Mouse (Mus musculus) heart, embryonic 14.5 days (tissue): Measurements from ENCODE around the gene Dqx1. TPM values are rescaled to one million over a fixed set of nuclear protein-coding genes. Genes with fewer than 3 reads are reported as not detected.

Experiments used
- ATAC-seq: fragments of 200-750 bp; cut with Nextera tagmentation; 2 replicates; pipeline ENCODE4 v1.8.0; 2017; ENCODE audit warnings: low read depth, moderate TSS enrichment; ENCODE audit not compliant: insufficient number of reproducible peaks, insufficient read depth, low FRiP score
- H3K27ac ChIP-seq, 2 experiments: fragments of 200-500 bp in 1 of 2; fragments of 300-500 bp in 1 of 2; sonication (generic) in 1 of 2; replicated peaks in 1 of 2; 2 replicates each; pipeline ENCODE4 v1.5.1; 2012 to 2014; ENCODE audit warnings: low read depth in 2 of 2, low read length in 2 of 2, control low read depth in 1 of 2, mild to moderate bottlenecking in 1 of 2, mixed read lengths in 1 of 2; ENCODE audit not compliant: control insufficient read depth in 1 of 2, insufficient read depth in 1 of 2
- H3K27me3 ChIP-seq: fragments of 300-500 bp; sonication (generic); 2 replicates; pipeline ENCODE4 v1.6.1; 2014; ENCODE audit warnings: mild to moderate bottlenecking, low read length, control low read depth; ENCODE audit not compliant: control insufficient read depth, insufficient read depth
- H3K36me3 ChIP-seq: fragments of 300-500 bp; sonication (generic); 2 replicates; pipeline ENCODE4 v1.6.1; 2014; ENCODE audit warnings: mild to moderate bottlenecking, control low read depth, low read length, mixed read lengths; ENCODE audit not compliant: control insufficient read depth, insufficient read depth
- H3K4me1 ChIP-seq, 2 experiments: fragments of 200-500 bp in 1 of 2; fragments of 300-500 bp in 1 of 2; sonication (generic) in 1 of 2; 2 replicates each; pipeline ENCODE4 v1.6.1; 2012 to 2014; ENCODE audit warnings: low read length in 2 of 2, control low read depth in 1 of 2, mixed read lengths in 1 of 2; ENCODE audit not compliant: control insufficient read depth in 2 of 2, insufficient read depth in 2 of 2
- H3K4me2 ChIP-seq: fragments of 300-500 bp; sonication (generic); 2 replicates; pipeline ENCODE4 v1.6.1; 2014; ENCODE audit warnings: mild to moderate bottlenecking, low read length
- H3K4me3 ChIP-seq, 2 experiments: fragments of 200-500 bp in 1 of 2; fragments of 300-500 bp in 1 of 2; sonication (generic) in 1 of 2; 2 replicates each; pipeline ENCODE4 v1.5.1; 2012 to 2014; ENCODE audit warnings: low read length in 2 of 2, mild to moderate bottlenecking in 2 of 2, control low read depth in 1 of 2, low read depth in 1 of 2, moderate library complexity in 1 of 2; ENCODE audit not compliant: control insufficient read depth in 1 of 2, insufficient read depth in 1 of 2
- H3K9ac ChIP-seq: fragments of 300-500 bp; sonication (generic); 2 replicates; pipeline ENCODE4 v1.6.1; 2014; ENCODE audit warnings: mild to moderate bottlenecking, low read length
- H3K9me3 ChIP-seq: fragments of 300-500 bp; sonication (generic); 2 replicates; pipeline ENCODE4 v1.6.1; 2016; ENCODE audit warnings: low read length, control low read depth; ENCODE audit not compliant: control insufficient read depth
- WGBS: fragments of 180-500 bp; shearing (Covaris S2); extraction: QIAGEN DNeasy Blood & Tissue Kit; methylation state at CpG from one replicate; pipeline ENCODE4 v1.1.7; 2014; 5-methylcytosine and 5-hydroxymethylcytosine counted together
- polyA plus RNA-seq: library from polyadenylated mRNA; unstranded; fragments of >200 nt; fragmentation: Nextera tagmentation; extraction: Ambion mirVana; gene quantifications from 2 replicates; pipeline ENCODE4 v1.2.1, GENCODE M21; 2014

The Dqx1 gene
- polyA plus RNA-seq, 1 experiment from 2014 or later = 0.46 TPM

DNA sequence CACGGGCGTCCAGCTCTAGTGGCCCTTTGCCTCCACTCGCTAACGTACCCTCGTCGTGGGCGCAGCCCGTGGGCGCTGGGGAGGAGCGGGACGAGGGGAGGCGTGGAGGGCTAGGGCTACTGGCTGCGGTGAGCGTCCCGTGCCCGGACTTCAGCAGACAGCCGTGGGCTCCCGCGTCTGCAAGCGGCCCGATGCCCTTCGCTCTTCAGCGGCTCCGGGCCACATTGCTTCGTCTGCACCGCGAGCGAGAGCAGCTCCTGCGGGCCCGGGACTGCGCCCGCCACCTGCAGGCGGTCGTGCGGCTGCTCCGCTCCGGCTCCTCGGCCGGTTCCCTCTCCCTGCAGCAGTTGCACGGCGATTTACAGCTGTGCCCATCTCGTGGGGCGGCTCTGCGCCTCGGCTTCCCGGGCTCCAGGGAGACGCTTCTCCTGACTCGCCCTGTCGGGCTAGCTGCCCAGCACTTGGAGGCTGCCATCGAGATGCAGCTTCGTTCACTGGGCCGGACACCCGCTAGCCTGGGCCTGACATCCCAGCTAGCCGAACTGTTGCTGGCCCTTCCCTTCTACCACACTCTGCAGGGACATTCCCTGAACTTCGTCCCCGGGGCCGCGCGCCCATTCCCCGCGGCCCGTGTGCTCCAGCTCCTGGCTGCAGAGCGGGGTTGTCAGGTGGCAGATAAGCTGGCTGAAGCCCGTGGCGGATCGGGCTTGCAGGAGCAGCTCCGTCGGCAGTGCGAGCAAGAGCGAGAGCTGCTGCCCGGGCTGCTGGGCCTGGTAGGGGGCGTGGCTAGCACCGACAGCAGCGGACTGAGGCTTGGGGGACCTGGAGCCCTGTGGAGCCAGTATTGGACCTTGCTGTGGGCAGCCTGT is 44.3 kb downstream of the Dqx1 start:
- peak overlapping the region; percentile 100 for H3K4me2 ChIP-seq
- no peaks in the 10 kb centered on the region for H3K9me3 ChIP-seq
- WGBS = under 1% methylated on average over 74 of the region's 74 CpGs
- H3K4me3 ChIP-seq = peak overlapping the region; percentile 62 to 67
- peak overlapping the region; percentile 6 to 80; a peak in 3 of 4 replicates for H3K27ac ChIP-seq
- peak; percentile 75 for ATAC-seq
- peaks cover 10 to 13% of the 10 kb centered on the region in 2 experiments; a peak in 3 of 4 replicates for H3K4me1 ChIP-seq
- no peaks in the 10 kb centered on the region for H3K27me3 ChIP-seq
- peaks cover 8% of the 10 kb centered on the region for H3K36me3 ChIP-seq
- H3K9ac ChIP-seq = peak overlapping the region; percentile 88

DNA sequence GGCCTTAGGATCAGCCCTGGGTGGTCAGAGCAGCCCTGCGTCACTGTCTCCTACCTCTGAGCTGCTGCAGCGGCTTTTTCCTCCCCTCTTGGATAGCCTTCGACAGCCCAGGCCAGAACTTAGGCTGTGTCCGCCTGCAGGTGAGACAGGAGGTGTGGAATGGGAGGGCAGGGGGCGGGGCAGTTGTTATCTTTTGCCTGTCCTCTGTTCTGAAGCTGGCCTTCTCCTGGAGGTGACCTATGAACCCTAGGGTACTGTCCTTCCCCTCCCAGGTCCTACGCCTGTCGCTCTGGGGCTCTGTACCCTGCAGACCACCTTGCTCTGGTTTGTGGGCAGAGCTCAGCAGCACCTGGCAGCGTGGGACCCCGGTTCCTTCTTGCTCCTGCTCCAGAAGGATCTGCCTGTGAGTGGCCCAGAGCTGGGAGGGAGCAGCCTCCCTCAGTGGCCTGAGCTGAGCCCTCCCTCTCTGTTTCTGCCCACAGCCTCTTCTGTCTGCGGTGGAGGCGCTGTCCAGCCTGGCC is 45.5 kb downstream of the Dqx1 start:
- no peaks in the 10 kb centered on the region for H3K9me3 ChIP-seq
- no peak for ATAC-seq

DNA sequence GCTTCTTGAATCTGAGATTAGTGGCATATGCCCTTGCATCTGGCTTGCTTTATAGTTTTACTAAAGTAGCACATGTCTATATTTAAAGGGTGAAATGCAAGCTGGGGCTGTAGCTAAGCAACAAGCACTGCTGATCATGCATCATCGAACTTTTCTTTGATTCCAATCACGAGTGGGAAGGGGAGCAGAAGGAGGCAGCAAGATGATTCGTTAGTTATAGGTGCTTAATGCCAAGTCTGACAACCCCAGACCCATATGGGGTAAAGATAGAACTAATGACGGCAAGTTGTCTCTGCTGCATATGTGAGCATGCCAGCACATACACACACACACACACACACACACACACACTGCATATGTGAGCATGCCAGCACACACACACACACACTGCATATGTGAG is 46.5 kb downstream of the Dqx1 start:
- Histone ChIP-seq H3K27me3 (no peaks in the 10 kb centered on the region), H3K4me3 (no peak overlapping the region), H3K27ac (no peak overlapping the region), H3K4me1 (peaks cover 16 to 24% of the 10 kb centered on the region in 2 experiments), H3K4me2 (no peak overlapping the region), H3K9ac (no peak overlapping the region), H3K9me3 (no peaks in the 10 kb centered on the region), H3K36me3 (peaks cover 12% of the 10 kb centered on the region)
- no peak for ATAC-seq
- 74% methylated on average over 4 of the region's 4 CpGs for WGBS

More for the DNA sequence above, 45.5 kb downstream of the Dqx1 start:
- 49% methylated on average over 11 of the region's 11 CpGs for WGBS
- no peak overlapping the region for H3K4me3 ChIP-seq
- peaks cover 12% of the 10 kb centered on the region for H3K36me3 ChIP-seq
- H3K4me1 ChIP-seq = peaks cover 16 to 20% of the 10 kb centered on the region in 2 experiments
- peak overlapping the region; percentile 100 for H3K4me2 ChIP-seq
- H3K27me3 ChIP-seq = no peaks in the 10 kb centered on the region
- peak overlapping the region; percentile 88 for H3K9ac ChIP-seq
- H3K27ac ChIP-seq = no peak overlapping the region

- Histone ChIP-seq H3K4me3 (peak overlapping the region in 1 of 2 experiments; percentile 63; a peak in 2 of 4 replicates), H3K9ac (peak overlapping the region; percentile 81), H3K9me3 (no peaks in the 10 kb centered on the region), H3K27ac (no peak overlapping the region), H3K36me3 (peaks cover 29% of the 10 kb centered on the region), H3K4me2 (peak overlapping the region; percentile 80), H3K4me1 (peaks cover 13 to 32% of the 10 kb centered on the region in 2 experiments), H3K27me3 (no peaks in the 10 kb centered on the region)
- ATAC-seq = no peak
- WGBS = 39% methylated on average over 13 of the region's 13 CpGs
Measured at GRCm38 (mm10) chr6:83107566-83108400, 50.1 kb downstream of the Dqx1 start.

- Histone ChIP-seq H3K36me3 (peaks cover 26% of the 10 kb centered on the region), H3K9ac (peak within 1 kb of the TSS; percentile 81), H3K4me1 (peaks cover 8 to 24% of the 10 kb centered on the region in 2 experiments), H3K4me3 (peak within 1 kb of the TSS; percentile 63 to 73), H3K27me3 (no peaks in the 10 kb centered on the region), H3K4me2 (peak within 1 kb of the TSS; percentile 80), H3K9me3 (no peaks in the 10 kb centered on the region), H3K27ac (peak within 1 kb of the TSS; percentile 65 to 85)
- peak; percentile 71 for ATAC-seq
- under 1% methylated on average over 76 of the region's 76 CpGs for WGBS
Measured at GRCm38 (mm10) chr6:83108762-83109668, 51.4 kb downstream of the Dqx1 start, which contains the start of gene Mrpl53. Mrpl53 (plus strand) TSS chr6:83109040.

- H3K4me1 ChIP-seq = peaks cover 8 to 36% of the 10 kb centered on the region in 2 experiments
- no peak for ATAC-seq
- H3K4me2 ChIP-seq = peak overlapping the region; percentile 17; the same call in 1 of the 2 replicates
- no peaks in the 10 kb centered on the region for H3K9me3 ChIP-seq
- no peaks in the 10 kb centered on the region for H3K27me3 ChIP-seq
- H3K36me3 ChIP-seq = peaks cover 24% of the 10 kb centered on the region
- 62% methylated on average over 4 of the region's 4 CpGs for WGBS
- no peak overlapping the region for H3K4me3 ChIP-seq
- peak overlapping the region in 1 of 2 experiments; percentile 34; a peak in 1 of 4 replicates for H3K27ac ChIP-seq
- peak overlapping the region; percentile 39; the same call in 1 of the 2 replicates for H3K9ac ChIP-seq
Measured at GRCm38 (mm10) chr6:83111510-83112136, 54.0 kb downstream of the Dqx1 start.
